Mouse (Mus musculus): Measurements from ENCODE around the gene Ptprd.
A peak's percentile ranks its signal among the peaks of the same experiment; 100 is the strongest.

- TF ChIP-seq CTCF (conservative IDR thresholded peaks at IDR 0.05; ENCODE audit: low read length) (no peak), NANOG (IDR thresholded peaks at IDR 0.05; ENCODE audit: borderline replicate concordance, low read length) (0 out of 2 replicates have a peak, but pooled peaks have one; percentile 39)
Observed at GRCm38 (mm10) chr4:76014151-76014840, 2197.5 kb downstream of the Ptprd start.
